Mouse (Mus musculus) A20 (cell line): ENCODE data around the gene Ophn1.

ENCODE experiments used
- DNase-seq: peaks from one replicate; pipeline ENCODE4 v3.0.0-alpha.2; 2011; ENCODE audit warnings: low read depth, low spot score

Gene Ophn1

GRCm38 (mm10) chrX:98835989-98836388 is 54.8 kb downstream of the Ophn1 start:
- DNase-seq: no peak

GRCm38 (mm10) chrX:98803813-98804212 is 87.0 kb downstream of the Ophn1 start:
- no peak for DNase-seq

- no peak for DNase-seq
Observed at GRCm38 (mm10) chrX:98774247-98774950, 116.4 kb downstream of the Ophn1 start.

- DNase-seq: no peak
Observed at GRCm38 (mm10) chrX:98755089-98755488, 135.7 kb downstream of the Ophn1 start.

DNA sequence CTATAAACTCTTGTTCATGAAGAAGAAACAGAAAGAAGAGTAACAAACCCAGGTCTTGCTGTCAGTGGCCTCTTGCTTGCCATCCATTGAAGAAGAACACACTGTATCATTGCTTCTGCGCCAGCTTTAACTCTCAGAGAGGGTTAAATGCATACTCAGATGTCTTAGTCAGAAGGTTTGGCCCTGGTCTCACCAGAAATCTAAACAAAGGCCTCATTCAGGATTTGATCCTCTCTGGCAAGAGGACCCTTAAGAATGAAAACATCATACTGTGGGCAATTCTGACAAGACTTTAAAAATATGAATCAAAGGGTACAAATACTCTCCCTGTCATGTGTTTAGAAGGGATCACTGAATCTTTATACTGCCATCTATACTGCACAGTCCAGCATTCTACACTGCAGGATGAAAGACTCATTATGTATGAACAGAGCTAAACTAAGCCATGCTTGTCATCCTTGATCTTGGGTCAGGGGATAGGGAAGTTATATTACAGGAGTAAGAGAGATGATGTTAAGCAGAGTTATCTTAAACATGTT is 139.5 kb downstream of the Ophn1 start:
- no peak for DNase-seq

GRCm38 (mm10) chrX:98736758-98737157 is 154.1 kb downstream of the Ophn1 start:
- DNase-seq: no peak

- no peak for DNase-seq
Observed at GRCm38 (mm10) chrX:98722991-98723390, 167.8 kb downstream of the Ophn1 start.

DNA sequence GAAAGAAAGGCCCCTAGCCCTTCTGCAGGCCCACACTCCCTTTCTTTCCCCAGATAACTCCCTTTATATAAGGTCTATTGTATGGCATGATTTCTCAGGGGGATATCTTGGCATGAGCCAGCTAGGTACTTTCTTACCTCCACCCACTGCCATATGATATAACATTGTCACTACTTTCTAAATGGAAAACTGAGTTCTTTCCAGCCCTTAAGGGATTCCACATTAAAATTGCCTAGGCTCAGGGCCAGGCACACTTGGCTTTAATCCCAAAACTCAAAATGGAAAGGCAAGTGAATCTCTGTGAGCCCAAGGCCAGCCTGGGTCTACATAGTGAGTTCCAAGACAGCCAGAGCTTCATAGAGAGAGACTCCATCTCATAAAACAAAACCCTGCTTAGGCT is 183.1 kb downstream of the Ophn1 start:
- no peak for DNase-seq

DNA sequence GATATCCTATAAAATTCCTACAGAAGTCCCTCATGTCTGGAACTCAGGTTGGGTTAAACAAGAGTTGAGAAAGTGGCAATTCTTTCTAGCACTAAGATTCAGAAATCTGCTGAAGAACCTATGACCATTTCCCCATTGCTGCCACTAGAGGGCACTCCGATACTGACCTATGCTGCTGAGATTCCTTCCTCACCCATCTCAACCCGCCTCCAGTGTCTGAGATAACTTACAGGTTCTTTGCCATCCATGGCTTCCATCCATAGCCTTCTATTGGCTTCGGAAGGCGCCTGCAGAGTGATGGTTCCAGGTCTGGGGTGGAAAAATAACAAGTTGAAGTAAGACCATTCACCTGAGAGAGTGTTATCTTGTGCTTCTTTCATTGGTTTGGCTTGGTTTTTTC is 189.2 kb downstream of the Ophn1 start:
- peak; percentile 42 for DNase-seq

GRCm38 (mm10) chrX:98682603-98683002 is 208.2 kb downstream of the Ophn1 start:
- DNase-seq: peak; percentile 19

DNA sequence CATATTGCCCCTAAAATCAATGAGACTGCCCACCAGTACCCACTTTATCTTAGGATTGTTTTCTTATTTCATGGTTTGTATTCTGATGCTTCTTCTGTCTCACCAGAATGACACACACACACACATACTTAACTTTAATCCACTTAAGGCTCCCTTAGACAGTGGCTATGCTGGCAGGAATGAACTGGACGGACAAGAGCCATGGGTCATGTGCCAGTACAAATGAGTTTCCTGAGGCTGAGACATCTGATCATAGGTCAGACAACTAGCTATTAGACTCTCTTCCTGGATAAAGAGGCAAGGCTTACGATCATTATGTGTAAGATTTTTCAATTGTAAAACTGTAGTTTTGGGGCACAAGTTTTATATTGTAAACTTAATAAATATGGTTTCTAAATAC is 209.5 kb downstream of the Ophn1 start:
- no peak for DNase-seq

DNA sequence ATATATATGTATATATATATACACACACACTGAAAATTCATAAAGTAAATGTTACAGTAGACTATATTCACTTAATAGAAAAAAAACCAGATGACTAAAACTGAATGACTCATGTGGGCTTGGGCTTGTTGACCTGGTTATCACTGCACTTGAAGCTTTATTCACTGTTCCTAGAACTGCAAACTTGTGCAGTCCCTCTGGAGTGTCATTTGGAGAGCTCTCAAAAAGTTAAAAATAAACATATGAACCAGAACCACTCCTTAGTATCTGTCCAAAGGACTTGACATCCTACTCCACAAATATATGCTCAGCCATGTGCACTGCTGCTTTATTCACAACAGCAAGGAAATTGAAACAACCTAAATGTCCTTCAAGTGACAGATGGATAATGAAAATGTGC is 219.8 kb downstream of the Ophn1 start:
- no peak for DNase-seq

GRCm38 (mm10) chrX:98651431-98651830 is 239.4 kb downstream of the Ophn1 start:
- DNase-seq: no peak

GRCm38 (mm10) chrX:98628666-98629404 is 262.0 kb downstream of the Ophn1 start:
- no peak for DNase-seq

DNA sequence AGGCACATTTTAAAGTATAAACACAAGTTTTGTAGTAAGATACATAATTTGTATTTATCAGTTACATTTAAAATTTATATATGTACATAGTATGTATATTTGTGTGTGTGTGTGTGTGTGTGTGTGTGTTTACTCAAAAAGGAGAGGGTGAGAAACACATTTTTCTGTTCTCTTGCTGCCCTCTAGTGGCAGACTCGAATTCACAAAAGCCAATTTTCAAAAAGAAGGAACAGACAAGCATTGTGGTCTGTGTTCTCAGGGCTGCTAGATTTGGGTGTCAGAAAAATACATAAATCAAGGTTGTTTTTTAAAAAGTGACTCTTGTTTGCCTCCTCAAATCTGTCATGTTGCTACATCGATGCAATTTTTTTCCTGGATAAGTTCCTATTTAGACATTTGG is 272.0 kb downstream of the Ophn1 start:
- peak; percentile 50 for DNase-seq

- no peak for DNase-seq
Observed at GRCm38 (mm10) chrX:98617426-98617825, 273.4 kb downstream of the Ophn1 start.

GRCm38 (mm10) chrX:98574201-98574600 is 316.6 kb downstream of the Ophn1 start:
- no peak for DNase-seq

DNA sequence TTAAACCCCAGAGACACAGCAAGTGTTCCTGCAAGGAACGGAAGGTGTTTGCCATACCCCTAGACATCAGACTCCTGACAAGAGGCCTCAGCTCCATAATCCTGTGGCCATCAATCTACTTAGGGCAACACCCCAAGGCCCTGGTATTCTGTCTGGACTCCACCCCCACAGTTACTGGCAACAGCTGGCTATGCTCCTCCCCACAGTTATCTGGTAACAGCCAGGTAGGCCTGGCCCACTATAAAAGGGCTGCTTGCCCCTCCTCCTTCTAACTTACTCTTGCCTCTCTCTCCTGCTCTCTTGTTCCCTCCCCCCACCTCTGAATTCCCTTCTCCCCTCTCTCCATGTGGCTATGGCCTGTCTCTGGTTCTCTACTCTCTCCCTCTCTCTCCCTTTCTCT is 344.4 kb downstream of the Ophn1 start:
- no peak for DNase-seq

GRCm38 (mm10) chrX:98515329-98515728 is 375.5 kb downstream of the Ophn1 start:
- peak; percentile 42 for DNase-seq

DNA sequence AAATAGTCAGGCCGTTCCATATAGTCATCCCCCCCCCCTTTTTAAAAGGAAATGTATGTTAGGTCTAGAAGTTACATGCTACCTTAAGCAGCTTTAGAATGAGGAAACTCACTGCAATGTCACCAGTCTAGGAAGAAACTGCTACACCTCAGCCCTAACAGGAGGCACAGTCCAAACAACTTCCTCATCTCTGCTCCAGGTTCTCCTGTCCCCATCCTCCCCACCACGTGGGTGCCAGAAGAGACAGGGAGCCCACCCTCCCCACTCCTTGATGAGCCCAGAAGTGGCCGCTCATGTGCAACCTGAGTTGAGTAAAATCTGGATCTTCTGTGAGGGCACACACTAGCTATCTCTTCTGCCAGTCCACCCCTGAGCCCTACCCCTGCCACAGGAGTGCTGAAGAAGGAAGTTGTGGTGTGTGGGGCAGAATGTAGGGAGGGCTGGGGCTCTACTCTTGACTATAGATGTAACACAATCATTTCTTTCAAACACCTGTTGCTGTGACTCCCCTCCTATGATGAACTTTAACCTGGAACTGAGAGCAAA is 376.4 kb downstream of the Ophn1 start:
- peak; percentile 73 for DNase-seq
